Mouse (Mus musculus): ENCODE data around the gene Mrgprf.

GRCm38 (mm10) chr7:145319481-145319880, 18.9 kb downstream of the Mrgprf start:
- no peak for TF ChIP-seq CTCF (IDR thresholded peaks at IDR 0.05; ENCODE audit: low read depth, low read length)
- TF ChIP-seq POLR2A (IDR thresholded peaks at IDR 0.05; ENCODE audit: extremely low read depth, insufficient read depth, low read length): no peak
